Mouse (Mus musculus) megakaryocyte, embryonic 14.5 days (primary cell): ENCODE measurements around the gene Ahr. TPM values are rescaled to one million over a fixed set of nuclear protein-coding genes. Genes with fewer than 3 reads are reported as not detected.

Experiments
- H3K27me3 ChIP-seq: replicated peaks from 2 replicates; pipeline ENCODE3; 2012; ENCODE audit warnings: inconsistent platforms
- H3K36me3 ChIP-seq: replicated peaks from 2 replicates; pipeline ENCODE3; 2012; ENCODE audit warnings: low read length, inconsistent platforms, mixed read lengths
- H3K4me1 ChIP-seq: 2 replicates; pipeline ENCODE4 v1.6.1; 2012; ENCODE audit warnings: inconsistent platforms
- H3K4me3 ChIP-seq: replicated peaks from 2 replicates; pipeline ENCODE3; 2012; ENCODE audit warnings: moderate library complexity, mild to moderate bottlenecking, inconsistent platforms
- H3K9me3 ChIP-seq: 2 replicates; pipeline ENCODE4 v1.6.1; 2012; ENCODE audit warnings: inconsistent platforms
- FLI1 ChIP-seq: IDR thresholded peaks from 2 replicates; pipeline ENCODE4 v1.6.1; 2012; ENCODE audit warnings: low read length, inconsistent platforms, mixed read lengths
- GATA1 ChIP-seq: IDR thresholded peaks from 3 replicates; pipeline ENCODE4 v1.6.1; 2012; ENCODE audit warnings: mixed read lengths, low read length, inconsistent platforms, borderline replicate concordance
- polyA plus RNA-seq: library from polyadenylated mRNA; stranded (reverse); fragments of >175 nt; gene quantifications from 2 replicates; pipeline ENCODE4 v1.2.3, GENCODE M21; 2012; ENCODE audit warnings: low replicate concordance; ENCODE audit not compliant: insufficient read depth

Gene Ahr
- polyA plus RNA-seq, 1 experiment, result 0.43 TPM

DNA sequence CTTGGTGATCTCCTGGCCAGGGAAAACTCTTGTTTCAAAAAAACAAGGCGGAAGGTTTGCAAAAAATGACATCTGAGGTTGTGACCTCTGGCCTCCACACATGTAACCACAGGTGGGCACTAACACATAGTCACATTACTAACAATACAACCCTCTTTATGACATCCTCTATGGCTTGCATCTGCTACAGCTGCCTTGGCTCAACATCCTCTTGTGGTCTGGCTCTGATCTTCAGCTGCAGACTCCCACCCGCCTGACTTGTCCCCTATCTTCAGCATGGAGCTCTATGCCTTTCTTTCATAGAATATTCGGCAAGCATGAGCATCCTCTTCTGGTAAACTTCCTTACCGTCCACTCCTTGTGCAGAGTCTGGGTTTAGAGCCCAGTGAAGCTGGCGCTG, 24.1 kb downstream of the Ahr start:
- Histone ChIP-seq H3K9me3 (no peaks in the 10 kb centered on the region), H3K4me3 (no peak overlapping the region), H3K4me1 (peaks cover 16% of the 10 kb centered on the region), H3K27me3 (no peaks in the 10 kb centered on the region), H3K36me3 (peaks cover 38% of the 10 kb centered on the region)
- TF ChIP-seq GATA1 (no peak), FLI1 (no peak)

DNA sequence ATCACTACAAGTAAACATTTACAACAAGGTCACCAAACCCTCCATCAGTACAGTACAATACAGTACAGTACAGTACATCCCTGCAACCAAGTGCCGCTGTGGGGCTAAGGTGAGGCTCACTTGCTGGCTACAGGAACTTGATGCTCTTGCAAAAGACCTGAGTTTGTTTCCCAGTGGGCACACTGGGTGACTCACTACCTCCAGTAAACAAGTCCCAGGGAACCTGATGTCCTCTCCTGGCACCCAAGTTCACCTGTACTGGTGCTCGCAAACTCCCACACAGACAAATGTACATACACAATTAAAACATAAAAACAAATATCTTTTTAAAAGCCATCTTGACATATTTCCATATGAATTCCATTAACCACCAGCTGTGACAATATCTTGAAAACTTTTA, 28.5 kb downstream of the Ahr start:
- Histone ChIP-seq H3K9me3 (no peaks in the 10 kb centered on the region), H3K4me3 (no peak overlapping the region), H3K27me3 (no peaks in the 10 kb centered on the region), H3K4me1 (peaks cover 10% of the 10 kb centered on the region), H3K36me3 (peaks cover 48% of the 10 kb centered on the region)
- TF ChIP-seq GATA1, result no peak
- no peak for TF ChIP-seq FLI1

DNA sequence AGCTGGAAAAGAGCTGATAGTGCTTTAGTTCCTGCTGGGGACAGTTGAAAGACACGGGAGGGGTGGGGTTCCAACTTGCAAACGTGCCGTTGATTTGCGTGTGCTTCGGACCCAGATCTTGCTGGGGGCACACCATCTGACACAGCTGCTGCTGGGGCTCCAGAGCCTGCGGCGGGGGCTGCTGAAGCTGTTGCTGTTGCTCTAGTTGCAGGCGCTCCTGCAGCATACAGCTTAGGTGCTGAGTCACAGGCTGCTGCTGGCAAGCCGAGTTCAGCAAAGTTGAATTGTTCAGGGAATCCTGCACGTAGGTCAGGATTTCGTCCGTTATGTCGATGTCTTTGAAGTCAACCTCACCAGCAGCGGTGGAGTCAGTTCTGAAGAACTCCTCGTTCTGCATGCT, 30.8 kb downstream of the Ahr start:
- peaks cover 6% of the 10 kb centered on the region; the same call in 1 of the 2 replicates for H3K4me1 ChIP-seq
- H3K27me3 ChIP-seq, result no peaks in the 10 kb centered on the region
- H3K9me3 ChIP-seq, result no peaks in the 10 kb centered on the region
- H3K4me3 ChIP-seq, result no peak overlapping the region
- TF ChIP-seq FLI1, result no peak
- TF ChIP-seq GATA1, result no peak
- peaks cover 51% of the 10 kb centered on the region for H3K36me3 ChIP-seq

DNA sequence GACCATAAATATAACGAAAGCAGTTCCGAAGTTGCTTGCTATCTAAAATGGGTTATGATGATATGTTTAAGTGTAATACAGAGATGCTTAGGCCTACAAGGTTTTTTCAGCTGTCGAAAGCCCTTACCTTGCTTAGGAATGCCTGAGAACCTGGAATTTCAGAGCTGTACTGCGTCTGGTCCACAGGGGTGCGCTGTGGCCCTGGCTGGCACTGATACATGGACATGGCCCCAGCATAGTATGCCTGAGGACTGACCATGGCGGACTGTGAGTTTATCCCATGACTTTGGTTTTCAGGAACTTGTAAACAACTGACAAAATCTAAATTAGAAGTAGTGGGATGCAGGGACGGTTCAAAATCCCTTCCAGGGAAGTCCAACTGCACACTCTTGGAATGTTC, 31.3 kb downstream of the Ahr start:
- TF ChIP-seq FLI1, result no peak
- no peak for TF ChIP-seq GATA1
- H3K4me1 ChIP-seq, result peaks cover 6% of the 10 kb centered on the region; the same call in 1 of the 2 replicates
- peaks cover 51% of the 10 kb centered on the region for H3K36me3 ChIP-seq
- no peak overlapping the region for H3K4me3 ChIP-seq
- H3K9me3 ChIP-seq, result no peaks in the 10 kb centered on the region
- H3K27me3 ChIP-seq, result no peaks in the 10 kb centered on the region

DNA sequence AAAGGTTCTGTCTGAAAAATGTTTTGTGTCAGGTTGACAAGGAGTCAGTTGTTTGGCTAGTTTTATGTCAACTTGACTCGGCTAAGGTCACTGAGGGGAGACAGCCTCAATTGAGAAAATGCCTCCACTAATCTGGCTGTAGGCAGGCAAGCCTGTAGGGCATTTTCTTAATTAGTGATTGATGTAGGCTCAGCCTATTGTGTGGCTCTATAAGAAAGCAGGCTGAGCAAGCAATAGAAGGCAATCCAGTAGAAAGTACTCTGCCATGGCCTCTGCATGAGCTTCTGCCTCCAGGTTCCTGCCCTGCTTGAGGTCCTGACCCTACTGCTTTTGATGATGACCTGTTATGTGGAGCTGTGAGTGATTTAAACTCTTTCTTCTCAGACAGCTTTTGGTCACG, 33.4 kb downstream of the Ahr start:
- no peak overlapping the region for H3K4me3 ChIP-seq
- no peaks in the 10 kb centered on the region for H3K27me3 ChIP-seq
- H3K36me3 ChIP-seq, result peaks cover 42% of the 10 kb centered on the region
- TF ChIP-seq FLI1, result no peak
- no peak for TF ChIP-seq GATA1
- peaks cover 6% of the 10 kb centered on the region; the same call in 1 of the 2 replicates for H3K4me1 ChIP-seq
- H3K9me3 ChIP-seq, result no peaks in the 10 kb centered on the region

DNA sequence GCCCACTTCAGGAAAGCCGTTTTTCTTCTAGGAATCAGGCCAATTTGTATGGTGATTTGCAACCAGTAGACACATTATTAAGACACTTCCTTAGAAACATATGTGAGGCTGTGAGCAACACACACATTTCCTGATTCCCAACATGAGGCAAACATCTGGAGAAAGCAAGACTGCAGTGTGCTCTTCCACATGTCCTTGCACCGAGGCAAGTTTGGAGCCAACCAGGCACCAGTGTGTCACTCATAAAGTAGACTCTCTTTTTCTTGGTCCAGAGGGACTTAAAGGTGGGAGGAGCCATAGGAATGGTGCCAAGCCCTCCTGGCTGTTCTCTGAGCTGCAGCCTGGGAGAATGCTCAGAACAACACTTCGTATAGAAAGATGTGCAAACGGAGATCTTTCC, 39.6 kb downstream of the Ahr start:
- peaks cover 3% of the 10 kb centered on the region for H3K27me3 ChIP-seq
- no peaks in the 10 kb centered on the region for H3K9me3 ChIP-seq
- no peaks in the 10 kb centered on the region for H3K4me1 ChIP-seq
- TF ChIP-seq FLI1 (no peak), GATA1 (no peak)
- H3K4me3 ChIP-seq, result no peak overlapping the region
- H3K36me3 ChIP-seq, result peaks cover 5% of the 10 kb centered on the region

DNA sequence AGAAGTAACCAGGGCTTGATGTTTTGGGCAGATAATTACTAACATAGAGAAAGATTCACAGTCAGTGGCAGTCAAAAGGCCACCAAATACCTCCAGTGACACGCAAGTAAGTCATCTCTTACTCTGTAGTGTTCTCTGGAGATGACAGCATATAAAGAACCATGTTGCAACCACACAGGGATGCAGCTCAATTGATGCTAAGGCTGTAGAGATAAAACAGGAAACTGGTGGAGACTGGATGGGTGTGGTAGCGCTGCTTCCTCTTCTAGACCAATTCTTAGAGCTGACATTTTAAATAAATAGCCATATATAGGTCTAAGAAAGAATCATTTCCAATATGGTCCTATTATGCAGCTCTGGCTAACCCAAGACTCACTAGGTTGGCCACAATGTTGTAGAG, 54.1 kb downstream of the Ahr start:
- Histone ChIP-seq H3K27me3 (no peaks in the 10 kb centered on the region), H3K4me1 (no peaks in the 10 kb centered on the region), H3K36me3 (no peaks in the 10 kb centered on the region), H3K4me3 (no peak overlapping the region), H3K9me3 (no peaks in the 10 kb centered on the region)
- no peak for TF ChIP-seq GATA1
- no peak for TF ChIP-seq FLI1

DNA sequence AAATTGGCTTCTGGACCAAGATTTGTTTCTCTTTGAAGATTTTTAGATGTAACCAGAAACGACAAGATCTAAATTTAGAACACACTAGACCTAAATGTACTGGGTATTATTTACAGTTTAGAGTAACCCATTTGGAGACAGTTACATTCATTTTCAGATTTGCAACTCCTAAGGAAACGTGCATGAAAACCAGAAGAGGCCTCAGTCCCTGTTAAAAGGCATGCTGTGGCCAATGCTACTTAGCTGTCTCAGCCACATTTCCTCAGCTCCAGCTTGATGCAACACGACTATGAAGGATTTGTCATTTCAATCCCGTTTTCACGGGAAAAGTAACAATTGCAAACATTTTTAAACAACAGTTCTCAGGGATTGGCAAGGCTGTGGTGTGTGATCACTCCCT, 55.9 kb downstream of the Ahr start:
- no peaks in the 10 kb centered on the region for H3K27me3 ChIP-seq
- H3K9me3 ChIP-seq, result no peaks in the 10 kb centered on the region
- no peaks in the 10 kb centered on the region for H3K36me3 ChIP-seq
- TF ChIP-seq GATA1 (no peak), FLI1 (no peak)
- no peak overlapping the region for H3K4me3 ChIP-seq
- no peaks in the 10 kb centered on the region for H3K4me1 ChIP-seq

DNA sequence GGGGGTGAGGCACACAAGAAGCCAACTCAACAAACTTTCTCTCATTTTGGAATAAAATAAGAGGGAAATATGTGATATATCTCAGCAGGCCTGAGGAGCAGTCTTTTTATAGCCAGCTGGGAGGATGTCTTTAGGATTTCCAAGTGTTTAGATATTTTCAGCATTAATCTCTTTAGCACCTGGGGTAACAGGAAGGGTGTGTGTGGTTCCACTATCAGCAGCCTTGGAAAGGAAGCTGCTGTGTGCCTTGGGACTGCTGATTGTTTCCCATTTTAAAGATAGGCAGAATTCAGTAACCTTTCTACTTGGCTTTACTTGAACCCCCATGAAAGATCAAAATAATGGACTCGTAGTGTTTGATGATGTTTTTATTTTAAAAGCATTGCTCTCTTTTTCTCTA, 71.4 kb downstream of the Ahr start:
- no peak overlapping the region for H3K4me3 ChIP-seq
- H3K36me3 ChIP-seq, result no peaks in the 10 kb centered on the region
- H3K27me3 ChIP-seq, result no peaks in the 10 kb centered on the region
- no peaks in the 10 kb centered on the region for H3K9me3 ChIP-seq
- H3K4me1 ChIP-seq, result peaks cover 30% of the 10 kb centered on the region
- TF ChIP-seq FLI1 (no peak), GATA1 (no peak)

DNA sequence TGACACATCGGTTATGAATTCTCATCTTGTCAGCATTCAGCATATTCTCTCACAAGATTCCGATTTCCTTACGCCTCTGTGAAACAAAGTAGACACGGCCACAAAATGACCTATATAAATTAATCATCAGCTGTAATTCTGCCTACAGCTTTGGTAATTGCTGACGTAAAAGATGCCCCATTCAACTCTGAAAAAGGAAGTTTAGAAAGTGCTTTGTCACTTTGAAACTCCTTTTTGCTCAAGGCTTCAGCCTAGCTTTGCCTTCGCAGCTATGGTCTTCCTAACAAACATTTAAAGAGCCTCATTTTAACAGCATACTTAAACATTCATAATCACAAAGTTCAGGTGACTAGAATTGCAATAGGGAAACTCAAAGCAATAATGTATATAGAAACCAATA, 72.2 kb downstream of the Ahr start:
- no peaks in the 10 kb centered on the region for H3K9me3 ChIP-seq
- H3K4me1 ChIP-seq, result peaks cover 30% of the 10 kb centered on the region
- H3K4me3 ChIP-seq, result no peak overlapping the region
- TF ChIP-seq FLI1, result no peak
- TF ChIP-seq GATA1, result no peak
- no peaks in the 10 kb centered on the region for H3K27me3 ChIP-seq
- H3K36me3 ChIP-seq, result no peaks in the 10 kb centered on the region

DNA sequence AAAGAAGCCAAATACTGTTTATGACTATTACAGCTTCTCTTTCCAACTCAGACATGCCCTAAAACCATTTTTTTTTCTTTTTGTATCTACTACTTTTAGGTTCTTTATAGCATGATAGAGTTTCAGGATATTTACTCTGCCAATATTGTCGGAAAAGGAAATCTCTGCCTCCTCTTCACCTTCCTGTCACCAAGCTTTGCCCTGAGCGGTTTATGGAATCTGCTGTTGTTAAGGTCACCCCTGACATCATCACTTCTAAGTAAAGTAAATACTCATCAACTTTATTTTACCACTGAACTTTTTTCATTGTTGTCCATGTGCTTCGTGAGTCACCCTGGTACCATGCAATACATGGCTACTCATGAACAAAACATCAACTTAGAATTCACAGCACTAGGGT, 75.2 kb downstream of the Ahr start:
- no peaks in the 10 kb centered on the region for H3K36me3 ChIP-seq
- TF ChIP-seq FLI1 (no peak), GATA1 (no peak)
- H3K4me3 ChIP-seq, result no peak overlapping the region
- no peaks in the 10 kb centered on the region for H3K27me3 ChIP-seq
- peaks cover 30% of the 10 kb centered on the region for H3K4me1 ChIP-seq
- H3K9me3 ChIP-seq, result no peaks in the 10 kb centered on the region
